Mouse (Mus musculus) skeletal muscle tissue, postnatal 0 days (tissue): ENCODE results near the gene Swsap1. TPM values are rescaled to one million over a fixed set of nuclear protein-coding genes. Genes with fewer than 3 reads are reported as not detected.

ENCODE experiments used
- polyA plus RNA-seq: library from polyadenylated mRNA; unstranded; fragments of >200 nt; fragmentation: Nextera tagmentation; extraction: Ambion mirVana; gene quantifications from 2 replicates; pipeline ENCODE4 v1.2.1, GENCODE M21; 2015

Swsap1 gene
- polyA plus RNA-seq: 2.1 and 2.6 TPM in 2 replicates

DNA sequence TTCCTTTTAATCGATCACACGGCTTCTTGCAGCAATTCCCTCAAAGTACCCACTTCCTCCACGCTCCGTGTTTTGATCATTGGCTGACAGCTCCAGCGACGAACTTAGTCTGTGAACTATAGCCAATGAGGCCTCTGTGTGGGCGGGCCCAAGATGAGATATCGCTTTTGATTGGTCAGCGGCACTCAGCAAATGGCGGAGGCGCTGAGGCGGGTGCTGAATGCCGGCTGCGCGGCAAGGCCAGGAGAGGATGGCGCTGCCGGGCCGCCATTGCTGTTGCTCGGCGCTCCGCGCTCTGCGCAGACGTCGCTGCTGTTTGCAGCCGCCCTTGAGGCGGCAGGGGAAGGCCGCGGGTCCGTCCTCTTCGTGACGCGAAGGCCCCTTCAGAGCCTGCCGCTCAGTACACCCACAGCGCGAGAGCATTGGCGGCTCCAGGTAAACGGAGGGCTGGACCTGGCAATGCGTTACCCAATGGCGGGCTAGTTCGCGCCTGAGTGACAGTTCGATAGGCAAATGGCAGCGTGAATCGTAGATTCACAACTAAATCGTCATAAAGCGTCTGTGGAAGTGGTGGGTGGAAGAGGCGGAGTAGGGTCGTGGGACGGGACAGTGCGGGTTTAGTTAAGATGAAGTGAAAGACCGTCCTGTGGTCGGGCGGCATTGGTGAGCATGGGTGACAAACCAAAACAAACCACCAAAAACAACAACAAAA lies at the start of gene Swsap1:
Swsap1 (plus strand) TSS at position 186 of the 712 bp plus-strand sequence.

GRCm38 (mm10) chr9:21918035-21918592 lies 37.4 kb upstream of the Swsap1 start, which contains the start of gene Rab3d:
Gene Rab3d (minus strand): TSS chr9:21918192.

GRCm38 (mm10) chr9:21927208-21927753 lies 28.3 kb upstream of the Swsap1 start, which contains the start of the genes Ccdc159 and Tmem205:
Gene Ccdc159 (plus strand): TSS chr9:21927471.
Gene Tmem205 (minus strand): TSS chr9:21927556.

GRCm38 (mm10) chr9:21936692-21937570 lies 18.6 kb upstream of the Swsap1 start, which contains the start of gene Plppr2:
Gene Plppr2 (plus strand): TSS chr9:21937033.

DNA sequence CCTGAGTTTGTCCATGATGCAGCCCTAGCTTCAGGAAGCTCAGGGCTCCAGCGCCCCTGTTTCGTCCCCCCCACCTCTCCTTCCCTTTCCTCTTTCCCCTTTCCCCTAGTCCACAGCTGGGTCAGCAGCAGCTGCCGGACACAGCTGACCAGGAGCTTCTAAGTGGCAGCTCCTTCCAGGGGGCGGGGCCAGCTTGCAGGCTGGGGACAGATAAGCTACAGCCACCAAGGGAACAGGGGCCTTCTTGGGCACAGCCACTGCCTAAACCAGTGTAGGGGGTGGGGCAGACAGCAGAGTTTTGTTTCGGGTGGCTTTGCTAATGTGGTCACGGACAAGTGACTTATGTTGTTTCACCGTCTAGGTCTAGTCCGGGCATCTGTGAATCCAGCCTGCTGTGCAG lies 7.9 kb downstream of the Swsap1 start, which contains the start of gene Epor:
Epor (minus strand) TSS at position 90 of the 400 bp plus-strand sequence.

GRCm38 (mm10) chr9:21989230-21990110 lies 33.9 kb downstream of the Swsap1 start, which contains the start of gene Rgl3:
Gene Rgl3 (minus strand): TSS chr9:21989446.

DNA sequence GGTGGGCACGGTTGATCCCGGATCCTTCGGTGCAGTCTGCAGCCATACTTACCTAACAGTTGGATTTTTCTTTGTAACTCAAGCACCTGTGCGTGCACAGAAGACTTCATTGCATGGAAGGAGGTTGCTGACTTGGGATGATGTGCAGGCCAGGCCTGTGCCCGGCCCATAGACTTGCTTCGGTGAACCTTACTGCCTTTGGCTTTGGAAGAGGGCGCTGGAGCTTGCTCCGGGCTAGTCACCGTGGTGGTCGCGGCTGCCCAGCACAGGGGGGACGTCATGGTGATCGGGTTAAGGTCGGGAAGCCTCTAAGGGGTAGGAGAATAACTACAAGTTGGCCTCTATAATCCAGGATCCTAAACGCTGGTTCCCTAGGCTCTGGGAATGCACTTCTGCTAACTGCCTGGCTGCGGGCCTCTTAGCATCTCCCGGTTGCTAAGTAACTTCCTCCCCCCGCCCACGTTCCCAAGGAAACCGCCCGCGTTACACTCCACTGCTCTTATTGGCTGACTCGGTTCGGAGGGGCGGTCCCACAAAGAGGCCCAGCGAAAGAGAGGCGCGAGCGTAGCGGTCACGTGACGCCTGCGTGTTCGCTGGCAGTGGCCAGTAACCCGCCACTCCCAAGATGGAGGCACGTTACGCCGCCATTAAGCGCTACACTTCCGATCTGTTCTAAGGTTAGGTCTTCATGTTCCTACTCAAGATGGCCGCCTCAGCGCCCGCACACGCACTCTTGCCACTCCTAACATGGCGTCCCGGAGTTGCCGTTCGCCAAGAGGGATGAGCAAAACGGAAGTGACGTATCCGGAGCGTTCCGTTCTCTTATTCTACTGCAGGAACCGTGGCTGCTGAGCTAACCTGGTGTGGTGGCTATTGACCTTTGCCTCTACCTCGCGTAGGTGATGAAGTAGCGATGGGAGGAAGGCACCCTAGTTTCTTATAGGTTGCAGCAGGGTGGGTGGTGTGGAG lies 46.9 kb downstream of the Swsap1 start, which contains the start of the genes Ccdc151 and Prkcsh:
Ccdc151 (minus strand) TSS at position 441 of the 969 bp plus-strand sequence.
Prkcsh (plus strand) TSS at position 613 of the 969 bp plus-strand sequence.

Other genes starting within 250 kb of the Swsap1 start
- 6.8 and 11.5 TPM in 2 replicates for gene Ldlr, start 232.3 kb upstream of the Swsap1 start, polyA plus RNA-seq
- 16.6 and 19.0 TPM in 2 replicates for gene Spc24, start 195.5 kb upstream of the Swsap1 start, polyA plus RNA-seq
- gene Kank2, start 157.0 kb upstream of the Swsap1 start, polyA plus RNA-seq: 10.1 and 10.9 TPM in 2 replicates
- gene Angptl8, start 120.2 kb upstream of the Swsap1 start, polyA plus RNA-seq: 1.1 and 6.7 TPM in 2 replicates
- 13.3 and 14.2 TPM in 2 replicates for gene Dock6, start 103.1 kb upstream of the Swsap1 start, polyA plus RNA-seq
- gene Rab3d, start 37.6 kb upstream of the Swsap1 start, polyA plus RNA-seq: 6.7 and 17.4 TPM in 2 replicates
- 1.1 and 1.3 TPM in 2 replicates for gene Ccdc159, start 28.3 kb upstream of the Swsap1 start, polyA plus RNA-seq
- gene Tmem205, start 28.2 kb upstream of the Swsap1 start, polyA plus RNA-seq: 33.4 and 53.5 TPM in 2 replicates
- gene Plppr2, start 18.7 kb upstream of the Swsap1 start, polyA plus RNA-seq: 1.4 and 2.0 TPM in 2 replicates
- gene Epor, start 7.8 kb downstream of the Swsap1 start, polyA plus RNA-seq: 8.0 and 9.8 TPM in 2 replicates
- gene Rgl3, start 33.7 kb downstream of the Swsap1 start, polyA plus RNA-seq: 0.27 TPM in 2 replicates
- 0.09 and 0.12 TPM in 2 replicates for gene Ccdc151, start 46.9 kb downstream of the Swsap1 start, polyA plus RNA-seq
- 28.7 and 37.6 TPM in 2 replicates for gene Prkcsh, start 47.1 kb downstream of the Swsap1 start, polyA plus RNA-seq
- not detected in 2 replicates for gene Elavl3, start 96.3 kb downstream of the Swsap1 start, polyA plus RNA-seq
- gene Gm49318, start 115.5 kb downstream of the Swsap1 start, polyA plus RNA-seq: not detected in 2 replicates
- 3.8 and 4.5 TPM in 2 replicates for gene Zfp653, start 115.6 kb downstream of the Swsap1 start, polyA plus RNA-seq
- 40.4 and 43.4 TPM in 2 replicates for gene Ecsit, start 129.7 kb downstream of the Swsap1 start, polyA plus RNA-seq
- gene Cnn1, start 143.5 kb downstream of the Swsap1 start, polyA plus RNA-seq: 8.7 and 11.2 TPM in 2 replicates
- 69.6 and 81.4 TPM in 2 replicates for gene Elof1, start 161.4 kb downstream of the Swsap1 start, polyA plus RNA-seq
- gene Acp5, start 180.0 kb downstream of the Swsap1 start, polyA plus RNA-seq: 1.6 and 22.5 TPM in 2 replicates
- 65.1 and 66.3 TPM in 2 replicates for gene Pigyl, start 201.1 kb downstream of the Swsap1 start, polyA plus RNA-seq
- 0.22 TPM in 1 of 2 replicates, not detected in the other for gene Zfp872, start 232.3 kb downstream of the Swsap1 start, polyA plus RNA-seq